Mouse (Mus musculus) intestine, embryonic 15.5 days (tissue): ENCODE measurements around the gene Mfng. TPM values are rescaled to one million over a fixed set of nuclear protein-coding genes. Genes with fewer than 3 reads are reported as not detected.
A peak's percentile ranks its signal among the peaks of the same experiment; 100 is the strongest.

Source experiments
- ATAC-seq: fragments of 200-750 bp; cut with Nextera tagmentation; 2 replicates; pipeline ENCODE4 v1.8.0; 2017; ENCODE audit warnings: moderate TSS enrichment, moderate library complexity
- H3K27ac ChIP-seq: fragments of 300-500 bp; sonication (generic); 2 replicates; pipeline ENCODE4 v1.5.1; 2015; ENCODE audit warnings: mild to moderate bottlenecking, inconsistent platforms
- H3K27me3 ChIP-seq: fragments of 300-500 bp; sonication (generic); replicated peaks from 2 replicates; pipeline ENCODE4 v1.6.1; 2015; ENCODE audit warnings: inconsistent platforms
- H3K36me3 ChIP-seq: fragments of 300-500 bp; sonication (generic); 2 replicates; pipeline ENCODE4 v1.6.1; 2015; ENCODE audit warnings: inconsistent platforms
- H3K4me1 ChIP-seq: fragments of 300-500 bp; sonication (generic); replicated peaks from 2 replicates; pipeline ENCODE4 v1.6.1; 2015; ENCODE audit warnings: inconsistent platforms
- H3K4me2 ChIP-seq: fragments of 300-500 bp; sonication (generic); replicated peaks from 2 replicates; pipeline ENCODE4 v1.6.1; 2015; ENCODE audit warnings: mild to moderate bottlenecking, inconsistent platforms
- H3K4me3 ChIP-seq: fragments of 300-500 bp; sonication (generic); replicated peaks from 2 replicates; pipeline ENCODE4 v1.5.1; 2015; ENCODE audit warnings: inconsistent platforms
- H3K9ac ChIP-seq: fragments of 300-500 bp; sonication (generic); 2 replicates; pipeline ENCODE4 v1.6.1; 2015; ENCODE audit warnings: inconsistent platforms
- H3K9me3 ChIP-seq: fragments of 300-500 bp; sonication (generic); 2 replicates; pipeline ENCODE4 v1.6.1; 2016; ENCODE audit warnings: inconsistent platforms
- WGBS: fragments of 180-500 bp; shearing (Covaris S2); methylation state at CpG from one replicate; pipeline ENCODE4 v1.1.7; 2015; 5-methylcytosine and 5-hydroxymethylcytosine counted together
- polyA plus RNA-seq: library from polyadenylated mRNA; unstranded; fragments of >200 nt; fragmentation: Nextera tagmentation; extraction: Ambion mirVana; gene quantifications from 2 replicates; pipeline ENCODE4 v1.2.1, GENCODE M21; 2015

The Mfng gene
- polyA plus RNA-seq, 1 experiment from 2014 or later: 20.4 TPM

DNA sequence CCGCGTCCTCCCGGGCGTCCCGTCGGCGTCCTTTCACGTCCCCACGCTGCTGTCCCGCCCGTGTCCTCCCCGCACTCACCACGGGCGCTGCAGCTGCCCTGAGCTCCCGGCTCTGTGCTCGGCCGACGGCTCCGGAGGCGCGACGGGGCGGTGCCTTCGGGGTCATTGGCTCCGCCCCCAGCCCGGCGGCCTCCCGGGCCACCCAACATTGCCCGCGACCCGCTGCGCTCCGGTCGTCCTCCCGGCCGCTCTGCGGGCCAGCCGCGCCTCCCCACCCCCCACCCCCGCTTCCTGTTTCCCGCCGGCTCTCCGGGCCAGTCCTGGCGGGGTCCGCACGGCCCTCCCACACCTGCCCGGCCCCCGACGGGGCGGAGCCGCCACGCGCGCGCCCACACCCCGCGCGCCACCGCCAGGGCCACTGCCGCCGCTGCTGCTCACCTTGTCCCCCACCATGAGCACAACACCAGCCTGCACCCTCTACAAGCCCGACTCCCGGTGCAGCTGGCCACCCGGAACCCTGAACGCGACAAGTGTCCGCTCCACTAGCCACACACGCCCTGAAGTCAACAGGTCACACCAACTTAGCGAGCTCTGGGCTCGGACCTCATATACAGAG, 29.6 kb upstream of the Mfng start, which contains the start of gene Card10:
Gene Card10 (minus strand): TSS at position 267 of the 616 bp plus-strand sequence.
- peak within 1 kb of the TSS; percentile 94 for H3K4me2 ChIP-seq
- peak; percentile 77 for ATAC-seq
- WGBS: 1% methylated on average over 65 of the region's 70 CpGs
- no peaks in the 10 kb centered on the region for H3K36me3 ChIP-seq
- H3K27me3 ChIP-seq: peaks cover 10% of the 10 kb centered on the region; the same call in 1 of the 2 replicates
- H3K4me1 ChIP-seq: peaks cover 42% of the 10 kb centered on the region
- H3K27ac ChIP-seq: peak within 1 kb of the TSS; percentile 80
- no peaks in the 10 kb centered on the region for H3K9me3 ChIP-seq
- H3K4me3 ChIP-seq: peak within 1 kb of the TSS; percentile 68
- peak within 1 kb of the TSS; percentile 78 for H3K9ac ChIP-seq

- H3K27ac ChIP-seq: peak overlapping the region; percentile 80
- peaks cover 10% of the 10 kb centered on the region; the same call in 1 of the 2 replicates for H3K27me3 ChIP-seq
- H3K4me3 ChIP-seq: peak overlapping the region; percentile 68
- peak overlapping the region; percentile 94 for H3K4me2 ChIP-seq
- peak overlapping the region; percentile 78 for H3K9ac ChIP-seq
- H3K36me3 ChIP-seq: no peaks in the 10 kb centered on the region
- H3K9me3 ChIP-seq: no peaks in the 10 kb centered on the region
- H3K4me1 ChIP-seq: peaks cover 37% of the 10 kb centered on the region
- ATAC-seq: peak; percentile 13
- 5% methylated on average over 58 of the region's 67 CpGs for WGBS
Measured at GRCm38 (mm10) chr15:78801971-78802741, 28.9 kb upstream of the Mfng start.

GRCm38 (mm10) chr15:78801571-78801970, 28.3 kb upstream of the Mfng start:
- H3K9ac ChIP-seq: 0 out of 2 replicates have a peak overlapping the region, but pooled peaks have one; percentile 78
- no peak overlapping the region for H3K27ac ChIP-seq
- no peaks in the 10 kb centered on the region for H3K36me3 ChIP-seq
- H3K4me2 ChIP-seq: peak overlapping the region; percentile 94
- H3K4me3 ChIP-seq: peak overlapping the region; percentile 68
- 64% methylated on average over 9 of the region's 9 CpGs for WGBS
- peaks cover 10% of the 10 kb centered on the region; the same call in 1 of the 2 replicates for H3K27me3 ChIP-seq
- peaks cover 33% of the 10 kb centered on the region for H3K4me1 ChIP-seq
- no peak for ATAC-seq
- no peaks in the 10 kb centered on the region for H3K9me3 ChIP-seq

GRCm38 (mm10) chr15:78799029-78799428, 25.8 kb upstream of the Mfng start:
- H3K36me3 ChIP-seq: no peaks in the 10 kb centered on the region
- 56% methylated on average over 21 of the region's 21 CpGs for WGBS
- H3K27me3 ChIP-seq: peaks cover 10% of the 10 kb centered on the region; the same call in 1 of the 2 replicates
- H3K4me2 ChIP-seq: peak overlapping the region; percentile 6; the same call in 1 of the 2 replicates
- H3K4me3 ChIP-seq: no peak overlapping the region
- H3K9ac ChIP-seq: no peak overlapping the region
- H3K27ac ChIP-seq: no peak overlapping the region
- no peak for ATAC-seq
- peaks cover 33% of the 10 kb centered on the region for H3K4me1 ChIP-seq
- H3K9me3 ChIP-seq: no peaks in the 10 kb centered on the region

DNA sequence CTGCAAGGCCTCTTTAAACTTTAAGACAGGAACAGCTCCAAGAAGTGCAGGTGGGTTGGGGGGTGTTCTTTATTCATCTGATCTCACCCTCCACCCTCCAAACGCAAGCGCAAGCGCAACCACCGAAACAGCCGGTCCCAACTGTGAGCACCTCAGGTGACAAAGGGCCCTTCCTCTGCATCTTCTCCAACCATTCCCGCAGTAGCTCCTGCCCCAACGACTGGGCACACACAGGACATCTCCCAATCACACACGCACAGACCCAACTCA, 23.7 kb upstream of the Mfng start:
- Histone ChIP-seq H3K9ac (no peak overlapping the region), H3K36me3 (no peaks in the 10 kb centered on the region), H3K27ac (no peak overlapping the region), H3K27me3 (peaks cover 3% of the 10 kb centered on the region; the same call in 1 of the 2 replicates), H3K4me2 (no peak overlapping the region), H3K9me3 (no peaks in the 10 kb centered on the region), H3K4me3 (no peak overlapping the region), H3K4me1 (peaks cover 16% of the 10 kb centered on the region)
- no peak for ATAC-seq
- 87% methylated on average over 8 of the region's 8 CpGs for WGBS

GRCm38 (mm10) chr15:78796196-78797059, 23.2 kb upstream of the Mfng start:
- 47% methylated on average over 25 of the region's 25 CpGs for WGBS
- H3K4me2 ChIP-seq: no peak overlapping the region
- H3K4me3 ChIP-seq: no peak overlapping the region
- no peak for ATAC-seq
- H3K36me3 ChIP-seq: no peaks in the 10 kb centered on the region
- peaks cover 12% of the 10 kb centered on the region for H3K4me1 ChIP-seq
- peaks cover 3% of the 10 kb centered on the region; the same call in 1 of the 2 replicates for H3K27me3 ChIP-seq
- no peak overlapping the region for H3K9ac ChIP-seq
- no peaks in the 10 kb centered on the region for H3K9me3 ChIP-seq
- H3K27ac ChIP-seq: no peak overlapping the region

- WGBS: 73% methylated on average over 12 of the region's 12 CpGs
- peak overlapping the region; percentile 10; the same call in 1 of the 2 replicates for H3K27ac ChIP-seq
- ATAC-seq: no peak
- H3K36me3 ChIP-seq: no peaks in the 10 kb centered on the region
- no peak overlapping the region for H3K4me2 ChIP-seq
- H3K9me3 ChIP-seq: no peaks in the 10 kb centered on the region
- H3K27me3 ChIP-seq: no peaks in the 10 kb centered on the region
- no peak overlapping the region for H3K4me3 ChIP-seq
- peaks cover 28% of the 10 kb centered on the region for H3K4me1 ChIP-seq
- no peak overlapping the region for H3K9ac ChIP-seq
Measured at GRCm38 (mm10) chr15:78790990-78791389, 17.7 kb upstream of the Mfng start.

DNA sequence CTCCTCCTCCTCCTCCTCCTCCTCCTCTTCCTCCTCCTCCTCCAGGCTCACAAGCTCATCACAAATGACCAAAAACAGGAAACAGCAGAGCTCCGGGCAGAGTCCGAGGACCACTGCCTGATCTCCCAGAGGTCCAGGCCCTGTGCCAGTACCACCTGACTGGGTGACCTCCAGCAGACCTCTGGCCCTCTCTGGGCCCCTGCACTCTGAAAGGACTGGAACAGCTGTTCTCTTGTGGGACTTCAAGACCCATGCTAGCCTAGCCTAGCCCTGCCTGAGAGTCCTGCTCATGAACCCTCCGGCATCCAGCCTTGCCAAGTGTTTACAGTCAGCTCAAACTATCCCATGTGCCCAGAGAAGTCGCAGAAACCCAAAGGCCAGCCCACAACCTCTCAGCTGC, 17.2 kb upstream of the Mfng start:
- H3K27ac ChIP-seq: peak overlapping the region; percentile 10; the same call in 1 of the 2 replicates
- no peaks in the 10 kb centered on the region for H3K9me3 ChIP-seq
- no peak overlapping the region for H3K4me3 ChIP-seq
- WGBS: 46% methylated on average over 4 of the region's 4 CpGs
- no peaks in the 10 kb centered on the region for H3K36me3 ChIP-seq
- no peak for ATAC-seq
- peaks cover 31% of the 10 kb centered on the region for H3K4me1 ChIP-seq
- H3K27me3 ChIP-seq: no peaks in the 10 kb centered on the region
- H3K4me2 ChIP-seq: no peak overlapping the region
- no peak overlapping the region for H3K9ac ChIP-seq

DNA sequence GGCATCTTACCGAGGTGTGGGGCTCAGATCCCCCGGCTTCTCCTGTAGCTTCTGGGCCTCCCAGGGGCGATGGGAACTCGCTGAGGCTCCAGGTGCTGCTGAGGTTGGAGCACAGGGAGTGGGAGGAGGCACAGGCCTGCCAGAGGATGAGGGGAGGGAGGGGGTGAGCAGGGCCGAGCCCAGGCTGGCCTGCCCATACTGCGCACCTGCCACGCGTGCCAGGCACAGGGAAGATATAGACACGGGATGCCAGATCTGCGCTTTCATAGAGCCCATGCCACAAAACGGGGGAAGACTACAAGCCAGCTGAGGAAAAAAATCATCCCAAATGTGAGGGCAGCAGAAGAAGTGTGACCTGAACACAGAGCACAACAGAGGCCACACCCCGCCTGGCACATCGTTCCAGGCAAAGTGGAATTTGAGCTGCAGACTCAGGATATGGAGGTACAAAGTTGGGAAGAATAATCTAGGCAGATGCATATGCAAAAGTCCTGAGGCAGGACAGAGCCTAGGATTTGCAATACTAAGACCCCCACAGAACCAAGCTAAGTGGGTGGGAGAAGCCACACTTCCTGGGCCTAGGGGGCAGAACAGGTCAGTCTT, 16.5 kb upstream of the Mfng start:
- 83% methylated on average over 13 of the region's 13 CpGs for WGBS

GRCm38 (mm10) chr15:78788042-78788441, 14.8 kb upstream of the Mfng start:
- WGBS: 68% methylated on average over 3 of the region's 3 CpGs
- Histone ChIP-seq H3K4me3 (no peak overlapping the region), H3K9me3 (no peaks in the 10 kb centered on the region), H3K36me3 (no peaks in the 10 kb centered on the region), H3K27me3 (no peaks in the 10 kb centered on the region), H3K9ac (no peak overlapping the region), H3K27ac (peak overlapping the region; percentile 52), H3K4me2 (no peak overlapping the region; the same call in 1 of the 2 replicates), H3K4me1 (peaks cover 31% of the 10 kb centered on the region)
- 0 out of 2 replicates have a peak, but pooled peaks have one; percentile 24 for ATAC-seq

More for the DNA sequence above, 16.5 kb upstream of the Mfng start:
- peaks cover 31% of the 10 kb centered on the region for H3K4me1 ChIP-seq
- H3K36me3 ChIP-seq: no peaks in the 10 kb centered on the region
- no peak overlapping the region for H3K4me2 ChIP-seq
- H3K27ac ChIP-seq: no peak overlapping the region
- H3K9ac ChIP-seq: no peak overlapping the region
- no peaks in the 10 kb centered on the region for H3K27me3 ChIP-seq
- no peak for ATAC-seq
- H3K4me3 ChIP-seq: no peak overlapping the region
- no peaks in the 10 kb centered on the region for H3K9me3 ChIP-seq

- WGBS: 57% methylated on average over 9 of the region's 9 CpGs
- Histone ChIP-seq H3K27ac (peak overlapping the region; percentile 52), H3K4me3 (no peak overlapping the region), H3K36me3 (no peaks in the 10 kb centered on the region), H3K9ac (no peak overlapping the region), H3K9me3 (no peaks in the 10 kb centered on the region), H3K27me3 (no peaks in the 10 kb centered on the region), H3K4me2 (peak overlapping the region; percentile 20; the same call in 1 of the 2 replicates), H3K4me1 (peaks cover 31% of the 10 kb centered on the region)
- peak; percentile 82 for ATAC-seq
Measured at GRCm38 (mm10) chr15:78787287-78787856, 14.1 kb upstream of the Mfng start.
